Mouse (Mus musculus): ENCODE data around the gene Gm5891.
"Not testable (repeated sequence)": the region's sequence is repeated elsewhere in the genome, so short reads cannot be mapped to it uniquely, and the experiment has no call there.

The Gm5891 gene

DNA sequence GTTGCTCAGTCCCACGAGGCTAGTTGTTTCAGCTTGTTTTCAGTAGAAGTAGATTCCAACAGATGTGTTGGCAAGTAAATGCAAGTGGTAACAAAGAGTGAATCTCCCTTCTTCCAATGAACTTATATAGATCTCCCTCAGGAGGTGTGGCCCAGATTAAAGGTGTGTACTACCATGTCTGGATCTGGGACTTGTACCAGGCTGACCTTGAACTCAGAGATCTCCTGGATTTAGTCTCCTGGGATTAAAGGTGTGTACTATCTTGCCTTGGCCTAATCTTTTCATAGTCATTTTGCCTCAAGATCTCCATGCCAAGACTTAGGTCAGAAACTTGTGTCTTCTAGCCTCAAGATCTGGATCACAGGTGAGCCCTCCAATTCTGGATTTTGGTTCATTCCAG, at the start of gene Gm5891:
Gene Gm5891 (minus strand): TSS at position 101 of the 400 bp plus-strand sequence.
- DNase-seq (ENCODE audit: low read depth in 2 of 2, low spot score in 2 of 2) = not testable (repeated sequence)

All from CD8-positive naive resting alpha-beta T cell, adult 2 months (primary cell).